Mouse (Mus musculus): ENCODE measurements around the gene Brd7. TPM values are rescaled to one million over a fixed set of nuclear protein-coding genes. Genes with fewer than 3 reads are reported as not detected.

Gene Brd7
- polyA plus RNA-seq, 1 experiment from 2014 or later = 65.1 TPM

DNA sequence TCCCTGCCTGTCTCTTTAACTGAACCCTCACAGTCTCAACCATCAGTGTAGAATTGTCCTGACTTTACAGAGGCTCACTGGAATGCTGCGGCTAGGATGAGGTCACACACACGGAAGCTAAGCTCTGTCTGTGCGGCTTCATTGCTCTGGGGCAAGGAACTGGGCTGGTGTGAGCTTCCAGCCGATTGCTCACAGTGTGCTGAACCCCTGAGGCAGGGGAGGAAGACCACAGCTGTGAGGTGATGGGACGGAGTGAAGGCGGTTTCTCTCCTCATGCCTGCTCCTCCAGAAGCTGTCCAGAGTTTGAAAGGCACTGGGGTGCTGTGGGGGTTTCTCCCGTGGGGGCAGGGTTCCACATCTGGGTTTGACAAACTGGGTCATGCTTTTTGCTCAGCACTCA is 77.3 kb downstream of the Brd7 start:
- Histone ChIP-seq H3K9me3 (no peaks in the 10 kb centered on the region), H3K27me3 (ENCODE audit: insufficient read depth, poor library complexity, severe bottlenecking) (peaks cover 29% of the 10 kb centered on the region), H3K4me3 (no peak overlapping the region), H3K27ac (peak overlapping the region; percentile 32; the same call in 1 of the 2 replicates), H3K4me1 (peaks cover 52% of the 10 kb centered on the region), H3K36me3 (no peaks in the 10 kb centered on the region)
- 46% methylated on average over 7 of the region's 7 CpGs for WGBS
- no peak for DNase-seq (ENCODE audit: low spot score)

DNA sequence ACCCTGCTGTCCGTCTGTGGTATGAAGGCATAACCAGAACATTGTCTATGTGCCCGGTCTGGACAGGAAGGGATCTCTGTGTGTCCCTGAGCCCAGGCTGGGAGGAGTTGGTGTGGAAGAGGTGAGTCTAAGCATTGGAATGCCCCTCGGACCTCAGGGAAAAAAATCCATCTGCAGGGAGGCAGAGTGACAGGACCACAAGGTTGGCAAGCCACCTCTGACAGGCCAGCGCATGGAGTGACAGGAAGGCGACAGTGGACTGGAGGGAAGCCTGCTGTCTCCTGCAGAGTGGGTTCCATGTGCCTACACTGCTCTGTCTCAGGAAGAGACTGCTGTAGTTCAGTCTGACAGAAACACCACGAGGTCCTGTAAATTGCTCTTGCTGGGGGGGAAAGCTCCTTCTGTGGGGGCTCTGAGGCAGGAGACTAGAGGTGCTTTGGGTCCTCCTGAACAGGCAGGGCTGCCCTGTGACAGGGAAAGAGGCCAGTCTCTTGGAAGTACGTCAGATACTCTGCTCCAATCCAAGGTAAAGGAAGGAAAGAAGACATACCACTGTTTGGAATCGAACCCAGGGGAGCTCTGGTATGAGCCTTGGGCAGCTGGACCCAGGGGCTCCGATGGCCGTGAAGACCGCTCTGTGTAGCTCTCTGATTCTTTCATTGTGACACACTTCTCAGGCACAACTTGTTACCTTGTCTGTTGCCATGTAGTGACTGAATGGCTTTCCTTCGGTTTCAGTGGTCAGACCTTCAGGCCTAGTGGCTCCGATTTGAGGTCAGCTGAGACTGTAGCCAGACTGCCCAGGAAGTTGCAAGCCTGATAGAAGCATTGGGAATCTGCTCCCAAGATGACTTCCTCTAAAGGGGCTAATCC is 78.5 kb downstream of the Brd7 start:
- H3K4me1 ChIP-seq = peaks cover 46% of the 10 kb centered on the region
- no peak for DNase-seq (ENCODE audit: low spot score)
- WGBS = 72% methylated on average over 13 of the region's 13 CpGs

DNA sequence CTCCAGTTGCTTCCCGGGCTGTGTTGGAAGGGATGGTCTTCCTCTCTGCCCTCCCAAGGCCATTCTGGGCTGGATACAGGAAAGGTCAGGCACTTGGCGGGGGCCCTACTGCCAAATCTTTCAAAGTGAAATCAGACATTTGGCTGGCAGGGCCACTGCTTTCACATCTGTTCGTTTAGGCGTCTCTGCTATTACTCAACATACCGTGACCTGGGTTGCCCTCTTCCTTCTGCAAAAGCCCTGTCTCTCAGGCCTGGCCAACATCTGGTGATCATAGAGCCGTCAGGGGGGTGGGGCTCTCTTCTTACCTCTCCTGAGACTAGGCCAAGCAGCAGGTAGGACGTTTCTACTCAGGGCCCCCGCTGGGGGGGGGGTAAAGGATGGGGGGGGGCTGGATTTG is 79.3 kb downstream of the Brd7 start:
- DNase-seq (ENCODE audit: low spot score) = no peak
- Histone ChIP-seq H3K4me1 (peaks cover 39% of the 10 kb centered on the region), H3K9me3 (no peaks in the 10 kb centered on the region), H3K27me3 (ENCODE audit: insufficient read depth, poor library complexity, severe bottlenecking) (peaks cover 41% of the 10 kb centered on the region), H3K36me3 (no peaks in the 10 kb centered on the region), H3K4me3 (no peak overlapping the region), H3K27ac (no peak overlapping the region)
- WGBS = 45% methylated on average over 8 of the region's 8 CpGs

More for the DNA sequence above, 78.5 kb downstream of the Brd7 start:
- Histone ChIP-seq H3K36me3 (no peaks in the 10 kb centered on the region), H3K4me3 (no peak overlapping the region), H3K27ac (no peak overlapping the region), H3K9me3 (no peaks in the 10 kb centered on the region), H3K27me3 (ENCODE audit: insufficient read depth, poor library complexity, severe bottlenecking) (peaks cover 39% of the 10 kb centered on the region)

Other genes starting within 250 kb of the Brd7 start
- 39.8 and 49.9 TPM in 2 replicates for gene Cnep1r1, start 243.4 kb downstream of the Brd7 start, polyA plus RNA-seq (2016; fragmentation: Nextera tagmentation; extraction: Ambion mirVana)
- gene Heatr3, start 224.3 kb downstream of the Brd7 start, polyA plus RNA-seq (2016; fragmentation: Nextera tagmentation; extraction: Ambion mirVana) = 40.0 and 46.3 TPM in 2 replicates
- gene Tent4b, start 163.0 kb downstream of the Brd7 start, polyA plus RNA-seq (2016; fragmentation: Nextera tagmentation; extraction: Ambion mirVana) = 7.0 and 11.3 TPM in 2 replicates
- 3.4 and 4.0 TPM in 2 replicates for gene Adcy7, start 89.8 kb downstream of the Brd7 start, polyA plus RNA-seq (2016; fragmentation: Nextera tagmentation; extraction: Ambion mirVana)
- 21.9 and 38.0 TPM in 2 replicates for gene Nkd1, start 159.2 kb upstream of the Brd7 start, polyA plus RNA-seq (2016; fragmentation: Nextera tagmentation; extraction: Ambion mirVana)

All from heart, embryonic 10.5 days (tissue).